Mouse (Mus musculus): Measurements from ENCODE around the gene Wiz. TPM values are rescaled to one million over a fixed set of nuclear protein-coding genes. Genes with fewer than 3 reads are reported as not detected.

Gene Wiz
- total and polyA plus RNA-seq, 2 experiments = 1.8 to 14.0 TPM

GRCm38 (mm10) chr17:32353696-32354095, 35.5 kb downstream of the Wiz start:
- H3K79me2 ChIP-seq (ENCODE audit: control insufficient read depth, insufficient read depth, low read length) = peaks cover 11% of the 10 kb centered on the region; the same call in 1 of the 2 replicates
- peaks cover 11% of the 10 kb centered on the region for H3K36me3 ChIP-seq (ENCODE audit: control insufficient read depth, insufficient read depth, low read length)
- 16% methylated on average over 4 of the region's 4 CpGs for WGBS
- H3K4me1 ChIP-seq (ENCODE audit: control insufficient read depth, insufficient read depth, low read length) = peaks cover 11% of the 10 kb centered on the region
- DNase-seq (ENCODE audit: extremely low read depth, low read depth, low spot score) = peak; percentile 96
- H3K9ac ChIP-seq (ENCODE audit: low read depth, low read length) = no peak overlapping the region
- no peak overlapping the region for H3K4me3 ChIP-seq (ENCODE audit: insufficient read depth, low read depth, low read length)
- TF ChIP-seq CTCF (IDR thresholded peaks at IDR 0.05; ENCODE audit: low read depth, low read length) (no peak), POLR2A (IDR thresholded peaks at IDR 0.05; ENCODE audit: extremely low read depth, insufficient read depth, low read length) (no peak)
- peak overlapping the region; percentile 43; the same call in 1 of the 2 replicates for H3K27ac ChIP-seq (replicated peaks; ENCODE audit: insufficient read depth, low read depth, low read length)
- H3K27me3 ChIP-seq (ENCODE audit: control insufficient read depth, insufficient read depth, low read length) = no peaks in the 10 kb centered on the region

- Histone ChIP-seq H3K4me1 (ENCODE audit: control insufficient read depth, insufficient read depth, low read length) (peaks cover 14% of the 10 kb centered on the region), H3K9ac (ENCODE audit: low read depth, low read length) (no peak overlapping the region), H3K27me3 (ENCODE audit: control insufficient read depth, insufficient read depth, low read length) (no peaks in the 10 kb centered on the region), H3K36me3 (ENCODE audit: control insufficient read depth, insufficient read depth, low read length) (peaks cover 8% of the 10 kb centered on the region; the same call in 1 of the 2 replicates), H3K79me2 (ENCODE audit: control insufficient read depth, insufficient read depth, low read length) (peaks cover 14% of the 10 kb centered on the region; the same call in 1 of the 2 replicates), H3K4me3 (ENCODE audit: insufficient read depth, low read depth, low read length) (no peak overlapping the region), H3K27ac (replicated peaks; ENCODE audit: insufficient read depth, low read depth, low read length) (no peak overlapping the region)
- DNase-seq (ENCODE audit: extremely low read depth, low read depth, low spot score) = no peak
- TF ChIP-seq CTCF (IDR thresholded peaks at IDR 0.05; ENCODE audit: low read depth, low read length) (no peak), POLR2A (IDR thresholded peaks at IDR 0.05; ENCODE audit: extremely low read depth, insufficient read depth, low read length) (no peak)
Measured at GRCm38 (mm10) chr17:32351726-32352125, 37.5 kb downstream of the Wiz start.

- H3K27ac ChIP-seq (replicated peaks; ENCODE audit: insufficient read depth, low read depth, low read length) = no peak overlapping the region
- TF ChIP-seq CTCF (IDR thresholded peaks at IDR 0.05; ENCODE audit: low read depth, low read length) = no peak
- no peak for TF ChIP-seq POLR2A (IDR thresholded peaks at IDR 0.05; ENCODE audit: extremely low read depth, insufficient read depth, low read length)
- no peak overlapping the region for H3K4me3 ChIP-seq (ENCODE audit: insufficient read depth, low read depth, low read length)
- DNase-seq (ENCODE audit: extremely low read depth, low read depth, low spot score) = no peak
- no peak overlapping the region for H3K9ac ChIP-seq (ENCODE audit: low read depth, low read length)
- H3K36me3 ChIP-seq (ENCODE audit: control insufficient read depth, insufficient read depth, low read length) = peaks cover 8% of the 10 kb centered on the region; the same call in 1 of the 2 replicates
- H3K4me1 ChIP-seq (ENCODE audit: control insufficient read depth, insufficient read depth, low read length) = peaks cover 14% of the 10 kb centered on the region
- peaks cover 16% of the 10 kb centered on the region; the same call in 1 of the 2 replicates for H3K79me2 ChIP-seq (ENCODE audit: control insufficient read depth, insufficient read depth, low read length)
- WGBS = 80% methylated on average over 3 of the region's 3 CpGs
- H3K27me3 ChIP-seq (ENCODE audit: control insufficient read depth, insufficient read depth, low read length) = no peaks in the 10 kb centered on the region
Measured at GRCm38 (mm10) chr17:32351269-32351668, 38.0 kb downstream of the Wiz start.

GRCm38 (mm10) chr17:32350382-32350983, 38.8 kb downstream of the Wiz start, which contains the start of gene Akap8l:
Akap8l (minus strand) TSS chr17:32350607.
- no peaks in the 10 kb centered on the region for H3K27me3 ChIP-seq (ENCODE audit: control insufficient read depth, insufficient read depth, low read length)
- peak; percentile 98 for DNase-seq (ENCODE audit: extremely low read depth, low read depth, low spot score)
- peak within 1 kb of the TSS; percentile 85 for H3K4me3 ChIP-seq (ENCODE audit: insufficient read depth, low read depth, low read length)
- WGBS = under 1% methylated on average over 37 of the region's 37 CpGs
- peaks cover 14% of the 10 kb centered on the region for H3K4me1 ChIP-seq (ENCODE audit: control insufficient read depth, insufficient read depth, low read length)
- no peak for TF ChIP-seq CTCF (IDR thresholded peaks at IDR 0.05; ENCODE audit: low read depth, low read length)
- peak; percentile 97 for TF ChIP-seq POLR2A (IDR thresholded peaks at IDR 0.05; ENCODE audit: extremely low read depth, insufficient read depth, low read length)
- peaks cover 16% of the 10 kb centered on the region; the same call in 1 of the 2 replicates for H3K79me2 ChIP-seq (ENCODE audit: control insufficient read depth, insufficient read depth, low read length)
- peak within 1 kb of the TSS; percentile 86 for H3K9ac ChIP-seq (ENCODE audit: low read depth, low read length)
- peaks cover 2% of the 10 kb centered on the region; the same call in 1 of the 2 replicates for H3K36me3 ChIP-seq (ENCODE audit: control insufficient read depth, insufficient read depth, low read length)
- H3K27ac ChIP-seq (replicated peaks; ENCODE audit: insufficient read depth, low read depth, low read length) = peak within 1 kb of the TSS; percentile 80

- Histone ChIP-seq H3K9ac (ENCODE audit: low read depth, low read length) (peak overlapping the region; percentile 86), H3K79me2 (ENCODE audit: control insufficient read depth, insufficient read depth, low read length) (peaks cover 16% of the 10 kb centered on the region; the same call in 1 of the 2 replicates), H3K27me3 (ENCODE audit: control insufficient read depth, insufficient read depth, low read length) (no peaks in the 10 kb centered on the region), H3K4me1 (ENCODE audit: control insufficient read depth, insufficient read depth, low read length) (peaks cover 14% of the 10 kb centered on the region), H3K27ac (replicated peaks; ENCODE audit: insufficient read depth, low read depth, low read length) (peak overlapping the region; percentile 80), H3K36me3 (ENCODE audit: control insufficient read depth, insufficient read depth, low read length) (0 out of 2 replicates have a peak, but pooled peaks cover under 1% of the 10 kb centered on the region), H3K4me3 (ENCODE audit: insufficient read depth, low read depth, low read length) (peak overlapping the region; percentile 85)
- TF ChIP-seq CTCF (IDR thresholded peaks at IDR 0.05; ENCODE audit: low read depth, low read length) = no peak
- TF ChIP-seq POLR2A (IDR thresholded peaks at IDR 0.05; ENCODE audit: extremely low read depth, insufficient read depth, low read length) = no peak
- WGBS = under 1% methylated on average over 24 of the region's 24 CpGs
- peak; percentile 33 for DNase-seq (ENCODE audit: extremely low read depth, low read depth, low spot score)
Measured at GRCm38 (mm10) chr17:32349851-32350381, 39.3 kb downstream of the Wiz start.
